Mouse (Mus musculus) brain, embryonic 14.5 days (tissue): Measurements from ENCODE around the gene Ifitm10. TPM values are rescaled to one million over a fixed set of nuclear protein-coding genes. Genes with fewer than 3 reads are reported as not detected.
A peak's percentile ranks its signal among the peaks of the same experiment; 100 is the strongest.
"Not testable (repeated sequence)": the region's sequence is repeated elsewhere in the genome, so short reads cannot be mapped to it uniquely, and the experiment has no call there.

ENCODE experiments used
- DNase-seq: peaks from one replicate; pipeline ENCODE4 v3.0.0-alpha.2; 2011; ENCODE audit warnings: low read depth
- CTCF ChIP-seq: fragments of 200-500 bp; IDR thresholded peaks from 2 replicates; pipeline ENCODE4 v1.5.1; 2012; ENCODE audit warnings: inconsistent platforms, mild to moderate bottlenecking, moderate library complexity, borderline replicate concordance; ENCODE audit not compliant: insufficient read depth, insufficient read length; ENCODE audit errors: extremely low read depth
- POLR2A ChIP-seq: fragments of 200-500 bp; IDR thresholded peaks from 2 replicates; pipeline ENCODE4 v1.6.1; 2012; ENCODE audit warnings: mild to moderate bottlenecking, inconsistent platforms, borderline replicate concordance; ENCODE audit not compliant: poor library complexity, insufficient read depth, insufficient read length, severe bottlenecking; ENCODE audit errors: extremely low read depth
- polyA plus RNA-seq: library from polyadenylated mRNA; depleted of rRNA; stranded (reverse); fragments of >200 nt; gene quantifications from 2 replicates; pipeline ENCODE4 v1.2.3, GENCODE M21; 2012

Ifitm10 gene
- polyA plus RNA-seq, 1 experiment: 2.8 TPM

- no peak for TF ChIP-seq POLR2A
- TF ChIP-seq CTCF: no peak
- DNase-seq: no peak
Measured at GRCm38 (mm10) chr7:142353854-142354253, 19.7 kb downstream of the Ifitm10 start.

DNA sequence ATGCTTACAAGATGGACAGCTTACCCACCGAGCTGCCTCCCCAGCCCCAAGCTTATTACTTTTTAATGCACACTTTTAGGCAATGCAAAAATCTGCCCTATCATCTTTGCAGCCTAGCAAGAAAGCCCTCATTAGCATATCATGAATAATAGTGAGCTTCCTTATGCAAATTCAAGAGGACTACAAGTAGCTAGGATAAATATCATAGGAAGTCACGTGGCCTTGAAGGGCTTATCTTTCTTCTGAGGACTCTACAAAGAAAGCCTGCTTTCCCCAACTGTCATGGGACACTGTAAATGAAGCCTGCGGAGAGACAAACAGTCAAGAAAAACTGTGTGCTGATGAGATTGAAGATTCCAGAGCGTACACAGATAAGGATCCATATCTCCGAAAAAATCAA is 22.0 kb downstream of the Ifitm10 start:
- TF ChIP-seq CTCF (no peak), POLR2A (no peak)
- DNase-seq: peak; percentile 71

GRCm38 (mm10) chr7:142349308-142349961 is 24.1 kb downstream of the Ifitm10 start:
- no peak for TF ChIP-seq CTCF
- TF ChIP-seq POLR2A: no peak
- peak; percentile 91 for DNase-seq

GRCm38 (mm10) chr7:142347542-142347941 is 26.0 kb downstream of the Ifitm10 start:
- no peak for DNase-seq
- TF ChIP-seq POLR2A (no peak), CTCF (no peak)

DNA sequence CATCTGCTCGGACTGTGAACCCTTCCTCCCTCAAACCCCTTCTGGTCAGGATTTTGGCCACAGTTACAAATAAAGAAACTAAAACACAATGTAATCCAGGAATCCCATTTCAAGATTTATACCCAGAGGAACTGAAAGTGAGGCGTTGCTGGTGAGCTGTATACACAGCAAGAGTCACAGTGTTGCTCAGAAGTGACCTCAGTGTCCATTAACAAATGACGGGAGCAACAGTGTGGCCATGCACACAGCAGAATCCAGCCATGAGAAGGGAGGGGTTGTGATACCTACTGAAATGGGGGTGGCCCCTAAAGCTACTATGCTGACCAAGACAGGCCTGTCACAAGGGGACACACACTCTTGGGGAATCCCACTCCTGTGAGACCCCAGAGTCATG is 31.3 kb downstream of the Ifitm10 start:
- TF ChIP-seq CTCF: no peak
- TF ChIP-seq POLR2A: no peak
- no peak for DNase-seq

DNA sequence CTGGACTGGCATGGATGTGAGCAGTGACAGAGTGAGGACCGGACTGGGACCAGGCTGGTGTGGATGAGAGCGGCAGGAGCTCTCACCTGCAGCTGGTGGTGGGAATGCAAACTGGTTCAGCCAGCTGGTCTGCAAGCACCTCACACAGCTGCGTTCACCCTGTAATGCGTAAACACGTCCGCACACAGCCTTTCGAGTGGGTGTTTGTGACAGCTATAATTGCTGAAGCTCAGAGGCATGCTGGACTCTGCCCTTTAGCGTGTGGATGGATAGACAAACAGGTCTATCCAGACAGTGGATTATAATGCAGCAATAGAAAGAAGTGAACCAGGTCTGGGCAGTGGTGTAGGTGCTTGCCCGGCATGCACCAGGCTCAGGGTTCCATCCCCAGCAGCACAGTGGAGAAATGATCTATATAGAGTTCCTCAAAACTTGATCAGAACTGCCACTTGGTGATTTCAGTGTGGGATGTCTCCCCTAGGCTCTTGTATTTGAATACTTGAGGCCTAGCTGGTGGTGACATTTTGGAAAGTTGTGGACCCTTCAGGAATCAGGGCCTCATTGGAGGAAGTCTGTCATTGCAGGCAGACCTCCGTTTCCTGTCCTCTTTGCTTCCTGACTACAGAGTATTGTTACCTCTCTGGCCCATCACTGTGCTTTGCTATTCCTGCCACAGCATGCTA is 31.8 kb downstream of the Ifitm10 start:
- DNase-seq: no peak
- TF ChIP-seq POLR2A (no peak), CTCF (no peak)

DNA sequence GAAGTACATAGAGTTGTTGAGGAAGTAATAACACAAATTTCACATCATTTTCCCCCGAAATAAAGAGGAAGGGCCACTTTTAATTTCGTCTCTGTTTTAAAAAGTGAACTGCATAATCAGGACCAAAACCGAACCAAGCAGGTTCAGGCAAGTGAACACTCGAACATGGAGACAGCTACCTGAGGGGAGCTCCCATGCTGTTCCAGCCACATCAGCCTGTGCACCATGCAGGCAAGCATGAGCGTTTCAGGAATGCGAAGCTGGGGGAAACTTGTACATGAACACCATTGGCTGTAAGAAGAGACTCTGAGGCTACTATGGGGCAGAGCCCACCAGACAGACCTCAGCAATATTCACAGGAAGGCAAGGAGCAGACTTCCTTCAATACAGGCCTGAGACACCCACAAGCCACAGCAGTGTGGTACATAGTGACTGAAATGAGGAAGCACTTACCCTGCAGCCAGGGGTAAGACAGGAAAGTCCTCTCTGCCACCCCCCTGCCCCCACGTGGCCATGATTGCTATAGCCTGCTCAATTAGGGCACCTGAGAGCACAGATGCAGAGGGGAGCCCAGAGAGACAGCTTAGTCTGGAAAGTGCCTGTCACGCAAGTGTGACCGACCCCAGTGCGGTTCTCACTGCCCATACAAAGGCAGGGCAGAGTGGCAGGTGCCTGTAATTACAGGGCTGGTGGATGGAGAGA is 33.1 kb downstream of the Ifitm10 start:
- TF ChIP-seq CTCF: no peak
- no peak for TF ChIP-seq POLR2A
- DNase-seq: no peak

DNA sequence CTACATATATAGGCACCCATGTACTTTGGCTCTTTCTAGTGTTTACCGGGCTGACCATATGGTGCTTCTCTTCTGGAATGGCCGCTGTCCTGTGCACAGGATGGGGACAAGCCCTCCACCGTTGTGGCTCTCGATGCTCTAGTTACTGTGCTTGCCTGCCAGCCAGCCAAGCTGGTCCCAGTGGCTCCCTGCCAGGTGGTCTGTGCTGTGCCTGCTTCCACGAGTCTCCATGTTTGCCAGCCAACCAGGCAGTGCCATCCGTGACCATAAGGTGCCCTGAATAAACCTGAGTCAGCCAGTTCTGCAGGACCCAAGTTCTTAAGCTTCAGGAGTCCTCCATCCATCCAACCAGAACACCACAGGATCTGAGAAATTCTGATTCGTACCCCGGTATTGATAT is 38.4 kb downstream of the Ifitm10 start:
- peak; percentile 53 for DNase-seq
- TF ChIP-seq CTCF (no peak), POLR2A (no peak)

GRCm38 (mm10) chr7:142334246-142334645 is 39.3 kb downstream of the Ifitm10 start:
- peak; percentile 95 for TF ChIP-seq CTCF
- TF ChIP-seq POLR2A: no peak
- peak; percentile 95 for DNase-seq

- DNase-seq: not testable (repeated sequence)
Measured at GRCm38 (mm10) chr7:142332741-142333140, 40.8 kb downstream of the Ifitm10 start.

- TF ChIP-seq POLR2A (no peak), CTCF (no peak)
- DNase-seq: no peak
Measured at GRCm38 (mm10) chr7:142331281-142331680, 42.3 kb downstream of the Ifitm10 start.
